Mouse (Mus musculus): Measurements from ENCODE around the gene Sf3b4. TPM values are rescaled to one million over a fixed set of nuclear protein-coding genes. Genes with fewer than 3 reads are reported as not detected.

The Sf3b4 gene
- polyA plus RNA-seq, 1 experiment from 2014 or later = 135 TPM

DNA sequence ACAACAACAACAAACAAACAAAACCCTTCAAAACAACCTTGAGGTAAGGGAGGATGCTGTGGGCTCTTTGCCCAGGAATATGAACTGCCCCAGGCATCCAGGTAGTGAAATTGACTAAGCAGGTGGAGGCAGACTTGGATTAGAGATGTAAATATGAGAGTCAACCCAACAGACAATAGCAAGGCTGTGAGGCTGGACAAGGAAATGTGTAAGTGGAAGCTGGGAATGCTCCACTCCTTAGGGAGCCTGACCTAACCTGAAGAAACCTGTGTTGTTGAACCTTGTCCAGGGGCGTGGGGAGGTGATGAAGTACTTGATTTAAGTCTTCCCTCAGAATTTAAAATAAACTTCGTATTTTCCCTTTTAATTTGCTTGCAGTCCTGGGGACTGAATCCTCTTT is 6.8 kb downstream of the Sf3b4 start:
- no peak overlapping the region for H3K9ac ChIP-seq
- H3K4me1 ChIP-seq = peaks cover 16% of the 10 kb centered on the region
- peaks cover 16% of the 10 kb centered on the region for H3K36me3 ChIP-seq
- H3K4me2 ChIP-seq = no peak overlapping the region
- no peaks in the 10 kb centered on the region for H3K27me3 ChIP-seq (replicated peaks)
- H3K27ac ChIP-seq = no peak overlapping the region
- 69% methylated on average over 2 of the region's 2 CpGs for WGBS
- no peaks in the 10 kb centered on the region for H3K9me3 ChIP-seq
- ATAC-seq (ENCODE audit: insufficient read depth, low FRiP score, low read depth) = no peak
- H3K4me3 ChIP-seq (replicated peaks) = no peak overlapping the region

DNA sequence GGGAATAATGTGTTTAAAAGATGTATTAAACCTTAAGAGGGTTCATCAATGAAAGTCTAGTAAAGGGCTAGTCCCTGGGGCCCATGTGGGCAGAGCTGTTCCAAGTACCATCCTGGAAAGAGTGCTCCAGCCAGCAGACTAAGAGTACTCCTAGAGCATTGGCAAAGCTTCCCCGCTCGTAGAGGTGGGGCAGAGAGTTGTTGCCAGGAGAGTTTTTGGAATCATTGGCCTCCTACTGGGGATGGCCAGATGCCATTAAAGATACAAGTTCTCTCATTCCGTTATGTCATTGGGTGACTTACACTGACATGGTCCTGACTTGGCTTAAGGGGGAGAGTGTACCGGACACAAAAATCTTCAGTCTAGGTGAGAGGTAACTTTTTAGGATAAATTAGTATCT is 7.4 kb downstream of the Sf3b4 start:
- H3K4me3 ChIP-seq (replicated peaks) = no peak overlapping the region
- H3K27me3 ChIP-seq (replicated peaks) = no peaks in the 10 kb centered on the region
- ATAC-seq (ENCODE audit: insufficient read depth, low FRiP score, low read depth) = no peak
- H3K9ac ChIP-seq = no peak overlapping the region
- H3K9me3 ChIP-seq = no peaks in the 10 kb centered on the region
- H3K4me1 ChIP-seq = peaks cover 13% of the 10 kb centered on the region
- 67% methylated on average over 4 of the region's 4 CpGs for WGBS
- H3K36me3 ChIP-seq = peaks cover 16% of the 10 kb centered on the region
- H3K4me2 ChIP-seq = no peak overlapping the region
- H3K27ac ChIP-seq = no peak overlapping the region

DNA sequence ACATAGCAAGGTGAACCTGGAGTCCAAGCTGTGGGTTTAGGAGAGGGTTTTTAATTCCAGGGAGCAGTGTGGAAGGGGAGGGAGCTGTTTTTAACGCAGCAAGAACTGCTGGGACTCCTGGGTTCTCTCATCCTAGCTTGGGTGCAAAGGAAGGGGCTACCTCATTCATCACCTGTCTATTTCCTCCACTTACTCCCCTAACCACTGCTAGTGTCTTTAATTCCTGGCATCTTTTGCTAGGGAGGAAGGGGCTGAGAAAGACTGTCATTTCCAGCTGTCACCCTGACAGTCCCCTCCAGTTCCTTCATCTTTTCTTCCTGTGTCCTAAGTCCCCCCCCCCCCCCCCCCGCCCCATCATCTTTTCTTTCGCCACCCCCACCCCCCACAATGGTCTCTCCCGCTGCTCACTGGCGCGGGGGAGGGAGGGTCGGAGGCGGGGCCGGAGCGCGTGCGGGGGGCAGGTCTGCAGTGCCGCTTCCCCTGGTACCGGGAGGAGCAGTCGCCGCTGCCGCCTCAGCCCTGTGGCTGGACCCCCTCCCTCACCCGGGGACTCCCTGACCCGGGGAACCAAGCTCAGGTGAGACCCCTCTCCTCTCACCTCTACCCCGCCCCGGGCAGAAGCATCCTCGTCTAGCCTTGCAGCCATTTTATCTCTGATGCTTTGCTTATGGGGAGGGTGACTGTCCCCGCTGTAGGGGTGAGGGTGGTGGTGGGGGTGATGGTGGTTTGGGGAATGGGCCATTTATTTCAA is 8.8 kb downstream of the Sf3b4 start, which contains the start of gene Sv2a:
Gene Sv2a, plus strand, starts transcription at position 425 of the 751 bp plus-strand sequence.
- WGBS = 2% methylated on average over 14 of the region's 23 CpGs
- ATAC-seq (ENCODE audit: insufficient read depth, low FRiP score, low read depth) = peak; percentile 37; the same call in 1 of the 2 replicates
- Histone ChIP-seq H3K36me3 (peaks cover 16% of the 10 kb centered on the region), H3K27me3 (replicated peaks) (no peaks in the 10 kb centered on the region), H3K4me1 (peaks cover 13% of the 10 kb centered on the region; the same call in 1 of the 2 replicates), H3K9ac (peak within 1 kb of the TSS; percentile 56), H3K27ac (peak within 1 kb of the TSS; percentile 14; the same call in 1 of the 2 replicates), H3K9me3 (no peaks in the 10 kb centered on the region), H3K4me2 (peak within 1 kb of the TSS; percentile 84), H3K4me3 (replicated peaks) (peak within 1 kb of the TSS; percentile 54)

DNA sequence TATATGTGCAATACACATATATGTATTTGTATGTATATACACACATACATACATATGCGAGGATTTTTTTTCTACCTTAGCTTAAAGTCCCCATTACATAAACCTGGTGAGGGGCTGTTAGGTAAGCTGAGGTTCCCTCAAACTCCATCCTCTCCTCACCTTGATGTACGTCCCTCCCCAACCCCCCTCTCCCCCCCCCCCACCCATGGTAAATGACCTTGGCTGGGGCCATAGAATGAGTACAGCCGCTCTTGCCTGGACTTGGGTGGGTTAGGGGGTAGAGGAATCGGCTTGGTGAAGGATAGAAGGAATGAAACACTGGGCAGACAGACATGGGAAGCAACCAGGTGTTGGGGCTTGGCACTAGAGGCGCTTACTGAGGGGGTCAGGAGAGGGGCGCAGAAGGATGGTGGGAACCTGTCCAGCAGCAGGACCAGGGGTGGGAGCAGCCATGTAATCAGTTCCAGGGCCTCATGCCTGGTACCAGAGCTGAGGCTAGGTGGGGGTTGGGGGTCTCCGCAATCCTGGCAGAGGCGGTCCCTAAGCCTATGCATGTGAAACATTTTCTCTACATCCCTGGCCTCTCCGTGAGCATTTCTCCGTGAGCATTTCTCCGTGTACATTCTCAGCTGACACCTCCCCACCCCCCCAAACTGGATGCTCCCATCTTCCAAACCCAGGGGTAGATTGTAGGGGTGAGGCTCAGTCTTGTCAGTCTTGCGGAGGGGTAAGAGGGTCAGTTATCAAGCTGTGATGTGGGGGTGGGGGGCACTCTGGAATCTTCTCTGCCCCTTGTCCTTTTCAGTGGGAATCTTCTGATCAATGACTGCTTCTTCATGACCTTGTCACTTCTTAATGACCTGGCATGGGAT is 9.6 kb downstream of the Sf3b4 start:
- H3K36me3 ChIP-seq = peaks cover 11% of the 10 kb centered on the region
- H3K4me2 ChIP-seq = peak overlapping the region; percentile 84
- WGBS = 30% methylated on average over 12 of the region's 12 CpGs
- H3K9me3 ChIP-seq = no peaks in the 10 kb centered on the region
- no peak; the same call in 1 of the 2 replicates for ATAC-seq (ENCODE audit: insufficient read depth, low FRiP score, low read depth)
- no peak overlapping the region for H3K9ac ChIP-seq
- H3K4me1 ChIP-seq = peaks cover 13% of the 10 kb centered on the region; the same call in 1 of the 2 replicates
- peak overlapping the region; percentile 14; the same call in 1 of the 2 replicates for H3K27ac ChIP-seq
- peak overlapping the region; percentile 54 for H3K4me3 ChIP-seq (replicated peaks)
- H3K27me3 ChIP-seq (replicated peaks) = no peaks in the 10 kb centered on the region

DNA sequence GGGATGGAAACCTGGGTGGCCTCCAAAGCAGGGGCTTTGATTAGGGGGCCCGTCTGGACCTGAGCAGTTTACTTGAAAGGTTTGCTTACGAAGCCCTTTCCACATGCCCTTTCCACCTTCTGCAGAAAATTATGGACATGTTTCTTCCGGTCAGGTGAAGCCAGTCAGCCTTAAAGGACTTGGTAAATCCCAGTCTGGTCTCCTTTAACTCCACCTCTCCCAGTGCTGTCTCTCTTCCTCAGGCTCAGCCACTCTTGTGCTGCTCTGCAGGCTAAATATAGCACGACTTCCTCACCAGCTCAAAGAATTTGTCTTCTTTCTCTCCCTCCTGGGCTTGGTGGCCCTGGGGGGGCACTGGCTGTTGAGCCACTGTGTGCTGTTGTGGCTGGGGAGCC is 10.2 kb downstream of the Sf3b4 start:
- 14% methylated on average over 4 of the region's 4 CpGs for WGBS
- peaks cover 11% of the 10 kb centered on the region for H3K36me3 ChIP-seq
- peak overlapping the region; percentile 84; the same call in 1 of the 2 replicates for H3K4me2 ChIP-seq
- H3K9ac ChIP-seq = no peak overlapping the region
- H3K4me3 ChIP-seq (replicated peaks) = peak overlapping the region; percentile 54; the same call in 1 of the 2 replicates
- no peak for ATAC-seq (ENCODE audit: insufficient read depth, low FRiP score, low read depth)
- no peaks in the 10 kb centered on the region for H3K9me3 ChIP-seq
- H3K4me1 ChIP-seq = peaks cover 13% of the 10 kb centered on the region; the same call in 1 of the 2 replicates
- H3K27me3 ChIP-seq (replicated peaks) = no peaks in the 10 kb centered on the region
- H3K27ac ChIP-seq = peak overlapping the region; percentile 35; the same call in 1 of the 2 replicates

DNA sequence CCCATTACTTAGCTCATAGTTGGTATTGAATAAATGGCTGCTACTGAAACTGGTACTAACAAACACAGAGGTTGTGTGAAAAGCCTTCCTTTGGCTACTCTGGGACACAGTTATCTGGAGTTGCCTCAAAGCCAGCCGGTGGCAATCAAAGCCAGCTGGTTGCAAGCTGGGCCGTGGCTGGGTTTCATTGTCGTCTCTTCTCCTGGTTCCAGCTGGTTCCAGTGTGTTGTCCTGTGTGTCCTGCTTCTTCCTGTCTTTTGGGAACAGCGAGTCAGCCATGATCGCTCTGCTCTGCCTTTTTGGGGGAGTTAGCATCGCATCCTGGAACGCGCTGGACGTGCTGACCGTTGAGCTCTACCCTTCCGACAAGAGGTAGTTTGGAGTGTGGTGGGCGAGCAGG is 20.8 kb downstream of the Sf3b4 start:
- Histone ChIP-seq H3K9ac (no peak overlapping the region), H3K36me3 (no peaks in the 10 kb centered on the region), H3K27me3 (replicated peaks) (no peaks in the 10 kb centered on the region), H3K4me3 (replicated peaks) (no peak overlapping the region), H3K27ac (no peak overlapping the region), H3K4me1 (0 out of 2 replicates have a peak, but pooled peaks cover 6% of the 10 kb centered on the region), H3K4me2 (no peak overlapping the region), H3K9me3 (no peaks in the 10 kb centered on the region)
- ATAC-seq (ENCODE audit: insufficient read depth, low FRiP score, low read depth) = no peak
- WGBS = 60% methylated on average over 12 of the region's 12 CpGs

DNA sequence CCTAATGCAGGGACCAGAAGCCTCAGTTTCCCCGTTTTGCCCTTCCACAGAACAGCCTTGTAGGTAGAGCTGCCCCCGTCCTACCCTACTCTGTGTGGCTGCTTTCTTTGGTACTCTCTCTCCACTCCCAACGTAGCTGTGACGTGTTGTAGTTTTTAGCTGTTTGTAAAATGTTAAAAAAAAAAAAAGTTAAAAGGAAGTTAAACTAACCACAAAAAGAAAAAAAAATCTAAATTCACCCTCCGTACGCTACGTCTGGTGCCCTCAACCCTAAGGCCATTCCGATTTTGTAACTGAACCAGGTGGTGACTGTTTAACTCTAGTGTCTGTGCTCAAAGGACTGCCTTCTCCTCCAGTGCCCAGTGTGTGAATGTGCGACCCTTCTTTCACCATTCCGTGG is 22.8 kb downstream of the Sf3b4 start:
- no peak overlapping the region for H3K4me3 ChIP-seq (replicated peaks)
- H3K27me3 ChIP-seq (replicated peaks) = no peaks in the 10 kb centered on the region
- 83% methylated on average over 10 of the region's 10 CpGs for WGBS
- H3K9me3 ChIP-seq = no peaks in the 10 kb centered on the region
- H3K36me3 ChIP-seq = no peaks in the 10 kb centered on the region
- H3K9ac ChIP-seq = no peak overlapping the region
- no peak overlapping the region for H3K4me2 ChIP-seq
- H3K27ac ChIP-seq = no peak overlapping the region
- 0 out of 2 replicates have a peak, but pooled peaks cover 9% of the 10 kb centered on the region for H3K4me1 ChIP-seq
- ATAC-seq (ENCODE audit: insufficient read depth, low FRiP score, low read depth) = no peak

DNA sequence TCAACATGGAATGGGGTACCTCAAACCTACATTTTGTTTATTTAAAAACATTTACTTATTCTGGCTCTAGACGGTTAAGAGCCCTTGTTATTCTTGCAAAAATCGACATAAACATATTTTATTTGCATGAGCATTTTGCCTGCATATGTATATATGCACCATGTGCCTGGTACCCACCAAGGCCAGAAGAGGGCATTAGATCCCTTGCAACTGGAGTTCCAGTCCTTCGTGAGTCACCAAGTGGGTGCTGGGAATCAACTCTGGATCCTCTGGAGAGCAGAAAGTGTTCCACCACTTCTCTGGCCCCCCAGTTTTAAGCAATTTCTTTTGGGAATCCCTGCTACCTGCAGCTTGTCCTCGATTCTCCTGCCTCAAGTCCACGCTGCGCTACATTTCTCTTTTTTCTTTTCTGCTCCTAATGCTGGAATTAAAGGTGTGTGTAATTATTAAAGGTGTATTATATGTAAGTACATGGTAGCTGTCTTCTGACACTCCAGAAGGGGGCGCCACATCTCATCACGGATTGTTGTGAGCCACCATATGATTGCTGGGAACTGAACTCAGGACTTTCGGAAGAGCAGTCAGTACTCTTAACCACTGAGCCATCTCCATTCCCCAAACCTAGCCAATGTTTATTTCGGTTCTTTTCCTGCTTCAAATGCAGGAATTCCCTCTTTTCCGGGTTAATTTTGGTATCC is 23.6 kb downstream of the Sf3b4 start:
- Histone ChIP-seq H3K9me3 (no peaks in the 10 kb centered on the region), H3K36me3 (no peaks in the 10 kb centered on the region), H3K27me3 (replicated peaks) (no peaks in the 10 kb centered on the region), H3K4me3 (replicated peaks) (no peak overlapping the region), H3K27ac (no peak overlapping the region), H3K4me1 (0 out of 2 replicates have a peak, but pooled peaks cover 9% of the 10 kb centered on the region), H3K4me2 (no peak overlapping the region), H3K9ac (no peak overlapping the region)
- 92% methylated on average over 11 of the region's 11 CpGs for WGBS
- no peak for ATAC-seq (ENCODE audit: insufficient read depth, low FRiP score, low read depth)

DNA sequence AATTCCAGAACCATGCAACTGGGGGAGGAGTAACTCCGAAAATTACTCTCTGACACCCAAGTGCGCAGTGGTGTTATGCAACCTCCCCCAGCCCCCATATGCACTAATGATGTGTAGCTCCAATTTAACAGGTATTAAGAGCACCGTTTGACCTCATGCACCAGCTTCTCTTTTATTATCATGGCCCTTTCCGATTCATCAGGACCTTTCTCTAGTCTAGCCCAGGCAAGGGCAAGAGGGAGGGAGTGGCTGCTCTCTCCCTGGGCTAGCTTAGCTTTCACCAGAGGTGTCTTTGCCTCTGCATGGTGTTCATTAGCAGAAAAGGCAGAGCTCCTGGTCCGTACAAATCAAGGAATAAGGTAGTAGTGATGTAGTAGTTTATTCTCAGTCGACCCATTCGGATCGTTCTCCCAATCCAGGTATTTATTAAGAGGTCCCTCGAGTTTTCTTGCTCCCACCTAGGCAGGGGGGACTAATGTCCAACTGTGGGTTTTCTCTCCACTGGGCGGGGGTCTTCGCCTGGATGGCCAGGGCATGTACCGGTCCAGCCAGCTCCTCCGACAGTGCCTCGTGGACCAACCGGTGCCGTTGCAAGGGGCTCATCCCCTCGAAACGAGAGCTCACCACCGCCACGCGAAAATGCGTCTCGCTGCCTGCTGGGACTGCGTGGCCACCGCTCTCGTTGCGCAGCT is 24.5 kb downstream of the Sf3b4 start:
- 16% methylated on average over 27 of the region's 27 CpGs for WGBS
- no peaks in the 10 kb centered on the region for H3K9me3 ChIP-seq
- 0 out of 2 replicates have a peak, but pooled peaks cover 9% of the 10 kb centered on the region for H3K4me1 ChIP-seq
- peak overlapping the region; percentile 77 for H3K4me3 ChIP-seq (replicated peaks)
- no peaks in the 10 kb centered on the region for H3K27me3 ChIP-seq (replicated peaks)
- peak overlapping the region; percentile 84 for H3K9ac ChIP-seq
- H3K27ac ChIP-seq = peak overlapping the region; percentile 94
- H3K4me2 ChIP-seq = peak overlapping the region; percentile 100
- no peaks in the 10 kb centered on the region for H3K36me3 ChIP-seq
- ATAC-seq (ENCODE audit: insufficient read depth, low FRiP score, low read depth) = no peak

DNA sequence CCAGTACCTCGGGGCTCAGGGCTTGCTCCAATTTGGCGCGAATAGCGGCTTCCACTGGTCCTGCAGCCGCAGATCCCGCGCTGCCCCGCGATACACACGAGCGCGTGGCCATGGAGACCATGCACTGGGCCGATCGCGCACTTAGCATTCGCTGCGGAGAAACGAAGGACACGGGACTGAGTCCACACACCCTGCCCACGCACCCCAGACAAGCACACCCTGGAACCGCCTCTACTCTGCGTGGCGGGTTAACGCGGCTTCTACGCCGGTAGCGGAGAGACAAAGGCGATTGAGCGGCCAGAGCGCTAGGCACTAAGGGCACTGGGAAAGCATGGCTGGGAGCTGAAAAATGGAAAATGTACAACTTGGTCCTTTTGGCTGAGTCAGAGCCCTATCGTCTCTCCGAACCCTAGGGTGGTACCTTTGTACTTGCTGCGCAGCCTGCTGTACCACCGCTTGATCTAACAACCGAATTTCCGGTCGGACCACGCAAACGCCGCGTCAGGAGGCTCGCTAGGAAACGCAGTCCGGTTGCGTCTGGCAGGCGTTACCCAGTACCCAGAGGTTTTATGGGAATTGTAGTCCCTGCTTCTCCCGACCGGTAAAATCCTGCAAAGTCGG is 25.1 kb downstream of the Sf3b4 start:
- Histone ChIP-seq H3K27ac (peak overlapping the region; percentile 94), H3K27me3 (replicated peaks) (no peaks in the 10 kb centered on the region), H3K9ac (peak overlapping the region; percentile 84), H3K4me2 (peak overlapping the region; percentile 100), H3K4me1 (0 out of 2 replicates have a peak, but pooled peaks cover 9% of the 10 kb centered on the region), H3K36me3 (no peaks in the 10 kb centered on the region), H3K9me3 (no peaks in the 10 kb centered on the region), H3K4me3 (replicated peaks) (peak overlapping the region; percentile 77)
- peak; percentile 92 for ATAC-seq (ENCODE audit: insufficient read depth, low FRiP score, low read depth)
- WGBS = under 1% methylated on average over 50 of the region's 50 CpGs
